Mouse (Mus musculus) gastrocnemius, adult 2 months (tissue): ENCODE measurements around the gene Immt. TPM values are rescaled to one million over a fixed set of nuclear protein-coding genes. Genes with fewer than 3 reads are reported as not detected.
"Not testable (repeated sequence)": the region's sequence is repeated elsewhere in the genome, so short reads cannot be mapped to it uniquely, and the experiment has no call there.

ENCODE experiments used
- DNase-seq: peaks from one replicate; pipeline ENCODE4 v3.0.0; 2022
- H3K27ac ChIP-seq: fragments of 200-600 bp; 2 replicates; pipeline ENCODE4 v1.8.1; 2022; ENCODE audit warnings: mild to moderate bottlenecking
- H3K4me3 ChIP-seq: fragments of 200-600 bp; 2 replicates; pipeline ENCODE4 v1.8.1; 2022; ENCODE audit warnings: mild to moderate bottlenecking, moderate library complexity
- CTCF ChIP-seq: fragments of 200-600 bp; IDR thresholded peaks from 2 replicates; pipeline ENCODE4 v1.8.1; 2022; ENCODE audit warnings: antibody characterized with exemption, mild to moderate bottlenecking, moderate library complexity
- intact Hi-C: fragments of 180-260 bp; cut with DNase I; formaldehyde crosslinking; loops from one replicate; pipeline ENCODE4 v1.15.1; 2025
- total RNA-seq, 2 experiments: library from RNA; stranded (reverse); gene quantifications; 2 replicates each; pipeline ENCODE4 v1.2.3; 2021

The Immt gene
- total RNA-seq, 2 experiments from 2014 or later, result 253 to 335 TPM

DNA sequence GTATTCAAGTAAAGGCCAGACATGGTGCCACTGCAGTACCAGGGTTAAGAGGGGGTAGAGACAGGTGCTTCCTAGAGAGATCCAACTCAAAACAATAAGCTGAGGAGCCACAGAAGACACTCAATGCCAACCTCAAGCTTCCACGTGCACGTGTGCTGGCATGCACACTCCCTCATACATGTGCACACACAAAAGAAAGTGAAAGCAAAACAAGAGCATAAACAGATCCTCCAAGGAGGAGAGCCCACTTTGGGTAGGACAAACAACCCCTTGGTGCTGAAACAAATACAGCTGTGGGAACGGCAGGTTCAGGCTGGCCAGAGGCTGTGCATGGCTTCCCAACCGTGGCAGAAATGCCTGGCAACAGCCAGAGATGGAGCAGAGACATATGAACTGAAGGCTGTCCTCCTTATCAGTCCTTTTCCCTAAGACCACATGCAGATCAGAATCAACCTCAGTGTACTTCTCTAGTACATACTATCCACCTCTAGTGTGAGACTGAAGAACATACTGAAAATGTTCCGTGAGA is 11.3 kb upstream of the Immt start:
- Histone ChIP-seq H3K27ac (no peak overlapping the region), H3K4me3 (no peak overlapping the region)
- intact Hi-C loops, result loop anchor here (5.0 to 10.0 kb wide), 2 partner anchors 208 to 975 kb away; partner anchors contain the start of gene Eif2ak3
- TF ChIP-seq CTCF, result no peak
- no peak for DNase-seq

GRCm38 (mm10) chr6:71823085-71823484 is 8.0 kb upstream of the Immt start:
- intact Hi-C loops, result loop anchor here (10.0 kb wide), 1 partner anchor 978 kb away; the partner anchor contains the start of gene Eif2ak3
- TF ChIP-seq CTCF, result no peak
- DNase-seq, result no peak
- Histone ChIP-seq H3K4me3 (peak overlapping the region; percentile 89), H3K27ac (peak overlapping the region; percentile 86)

- intact Hi-C loops, result loop anchor here (10.0 kb wide), 1 partner anchor 979 kb away; the partner anchor contains the start of gene Eif2ak3
- peak; percentile 90 for DNase-seq
- Histone ChIP-seq H3K4me3 (peak overlapping the region; percentile 89), H3K27ac (peak overlapping the region; percentile 86)
- no peak for TF ChIP-seq CTCF
Observed at GRCm38 (mm10) chr6:71823488-71823887, 7.6 kb upstream of the Immt start.

- no peak for TF ChIP-seq CTCF
- intact Hi-C loops, result loop anchor here (10.0 kb wide), 1 partner anchor 979 kb away; the partner anchor contains the start of gene Eif2ak3
- H3K27ac ChIP-seq, result peak overlapping the region; percentile 86
- peak overlapping the region; percentile 89 for H3K4me3 ChIP-seq
- no peak for DNase-seq
Observed at GRCm38 (mm10) chr6:71823961-71824360, 7.2 kb upstream of the Immt start.

DNA sequence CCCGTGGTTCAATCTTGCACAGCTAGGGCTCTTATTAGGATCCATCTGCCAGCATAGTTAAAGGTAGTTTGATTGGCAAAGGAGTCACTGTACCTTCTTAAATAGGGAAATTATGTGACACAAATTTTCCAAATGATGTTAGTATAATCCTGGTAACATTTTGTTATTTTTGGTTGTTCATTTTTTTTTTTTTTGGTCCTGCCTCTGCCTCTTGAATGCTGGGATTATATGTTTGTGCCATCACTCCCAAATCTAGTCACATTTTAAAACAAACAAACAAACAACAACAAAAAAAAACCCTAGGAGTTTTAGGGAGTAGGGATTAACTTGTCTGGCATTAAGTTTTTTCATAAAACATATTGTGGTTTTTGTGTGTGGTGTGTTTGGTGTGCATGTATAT is 4.3 kb upstream of the Immt start, which contains the start of gene Mrpl35:
Gene Mrpl35 (minus strand): TSS at position 101 of the 400 bp plus-strand sequence.
- DNase-seq, result no peak
- Histone ChIP-seq H3K27ac (no peak within 1 kb of the TSS), H3K4me3 (no peak within 1 kb of the TSS)
- intact Hi-C loops, result loop anchor here (10.0 kb wide), 1 partner anchor 982 kb away; the partner anchor contains the start of gene Eif2ak3
- TF ChIP-seq CTCF, result no peak

- intact Hi-C loops, result loop anchor here (10.0 kb wide), 1 partner anchor 985 kb away; the partner anchor contains the start of gene Eif2ak3
- DNase-seq, result no peak
- no peak for TF ChIP-seq CTCF
- Histone ChIP-seq H3K4me3 (no peak overlapping the region), H3K27ac (no peak overlapping the region)
Observed at GRCm38 (mm10) chr6:71829768-71830167, 1.4 kb upstream of the Immt start.

GRCm38 (mm10) chr6:71831581-71831960 is 440 bp downstream of the Immt start:
- intact Hi-C loops, result no loop called here
- TF ChIP-seq CTCF, result no peak

DNA sequence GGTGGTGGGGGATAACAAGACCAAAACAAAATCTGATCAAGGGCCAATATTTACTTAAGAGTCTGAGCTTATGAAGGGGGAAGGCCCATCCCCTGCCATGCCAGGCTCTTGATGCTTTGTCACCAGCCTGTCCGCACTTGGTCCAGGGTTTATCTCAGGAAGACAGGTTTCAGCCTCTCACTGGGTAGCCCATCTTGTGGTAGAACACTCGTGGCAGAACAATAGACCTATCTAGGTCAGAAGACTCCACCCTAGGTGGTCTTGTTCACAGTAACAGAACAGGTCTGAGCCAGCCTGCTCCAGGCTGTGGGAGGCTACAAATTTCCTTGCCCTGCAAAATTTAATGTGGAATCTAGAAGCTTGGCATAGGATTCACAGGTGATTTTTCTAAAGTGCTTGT is 5.7 kb downstream of the Immt start:
- intact Hi-C loops, result no loop called here
- TF ChIP-seq CTCF, result no peak

More at GRCm38 (mm10) chr6:71831581-71831960, 440 bp downstream of the Immt start:
- H3K4me3 ChIP-seq, result peak overlapping the region; percentile 91
- peak overlapping the region; percentile 98 for H3K27ac ChIP-seq
- DNase-seq, result peak; percentile 98

DNA sequence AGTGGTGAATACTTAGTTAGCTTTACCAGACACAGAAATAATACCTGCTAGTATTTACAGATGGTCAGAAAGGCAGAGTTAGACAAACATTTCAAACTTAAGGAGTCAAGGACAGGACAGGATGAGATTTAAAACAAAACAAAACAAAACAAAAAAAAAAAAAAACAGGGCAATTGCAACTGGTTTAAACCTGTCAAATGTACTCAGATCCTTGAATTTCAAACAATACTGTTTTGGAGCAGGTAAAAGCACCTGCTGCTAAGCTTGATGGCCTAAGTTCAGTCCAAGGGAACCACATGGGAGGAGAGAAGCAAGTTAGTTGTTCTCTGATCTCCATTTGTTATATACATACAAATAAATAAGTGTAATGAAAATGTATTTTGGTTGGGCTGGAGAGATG is 8.7 kb downstream of the Immt start:
- DNase-seq, result no peak
- Histone ChIP-seq H3K4me3 (no peak overlapping the region), H3K27ac (no peak overlapping the region)
- intact Hi-C loops, result no loop called here
- TF ChIP-seq CTCF, result no peak

More for the DNA sequence above, 5.7 kb downstream of the Immt start:
- Histone ChIP-seq H3K27ac (no peak overlapping the region), H3K4me3 (no peak overlapping the region)
- DNase-seq, result no peak

GRCm38 (mm10) chr6:71840597-71841290 is 9.6 kb downstream of the Immt start:
- Histone ChIP-seq H3K27ac (no peak overlapping the region), H3K4me3 (no peak overlapping the region)
- intact Hi-C loops, result no loop called here
- no peak for DNase-seq
- no peak for TF ChIP-seq CTCF

GRCm38 (mm10) chr6:71846906-71847305 is 15.8 kb downstream of the Immt start:
- H3K4me3 ChIP-seq, intact Hi-C loops, DNase-seq, H3K27ac ChIP-seq: not testable (repeated sequence)

DNA sequence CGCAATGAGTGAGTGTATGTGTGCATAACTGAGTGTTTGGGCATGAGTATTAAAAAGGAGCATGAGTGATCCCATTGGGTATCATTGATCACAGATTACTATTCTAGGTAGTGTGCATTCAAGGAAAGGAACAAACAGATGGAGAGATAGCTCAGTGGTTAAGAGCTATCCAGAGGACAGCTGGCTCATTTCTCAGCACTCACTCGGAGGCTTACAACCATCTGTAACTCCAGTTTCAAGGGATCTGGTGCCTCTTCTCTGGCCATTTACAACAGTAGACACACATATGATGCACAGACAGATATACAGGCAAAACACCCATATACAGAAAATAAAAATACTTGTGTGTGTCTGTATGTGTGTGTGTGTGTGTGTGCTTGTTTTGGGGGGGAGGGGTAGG is 36.6 kb downstream of the Immt start:
- no peak for TF ChIP-seq CTCF
- Histone ChIP-seq H3K27ac (no peak overlapping the region), H3K4me3 (no peak overlapping the region)
- no peak for DNase-seq
- intact Hi-C loops, result loop anchor here (5.0 kb wide), 2 partner anchors 35 to 300 kb away; no protein-coding TSS in a partner anchor

- no peak overlapping the region for H3K27ac ChIP-seq
- no peak for DNase-seq
- intact Hi-C loops, result loop anchor here (5.0 kb wide), 2 partner anchors 33 to 298 kb away; no protein-coding TSS in a partner anchor
- H3K4me3 ChIP-seq, result no peak overlapping the region
- TF ChIP-seq CTCF, result peak; percentile 55
Observed at GRCm38 (mm10) chr6:71868809-71869208, 37.7 kb downstream of the Immt start.
